Mouse (Mus musculus) kidney, embryonic 16.5 days (tissue): Measurements from ENCODE around the gene Pde10a. TPM values are rescaled to one million over a fixed set of nuclear protein-coding genes. Genes with fewer than 3 reads are reported as not detected.

Source experiments
- ATAC-seq: fragments of 200-750 bp; cut with Nextera tagmentation; 2 replicates; pipeline ENCODE4 v1.8.0; 2017; ENCODE audit warnings: moderate TSS enrichment; ENCODE audit not compliant: low FRiP score, low TSS enrichment
- H3K27ac ChIP-seq: fragments of 300-500 bp; sonication (generic); 2 replicates; pipeline ENCODE4 v1.5.1; 2014; ENCODE audit warnings: low read length
- H3K27me3 ChIP-seq: fragments of 300-500 bp; sonication (generic); 2 replicates; pipeline ENCODE4 v1.6.1; 2014; ENCODE audit warnings: low read length, control low read depth, mixed read lengths; ENCODE audit not compliant: insufficient read depth
- H3K36me3 ChIP-seq: fragments of 300-500 bp; sonication (generic); 2 replicates; pipeline ENCODE4 v1.6.1; 2014; ENCODE audit warnings: low read length, control low read depth, mixed read lengths; ENCODE audit not compliant: insufficient read depth
- H3K4me1 ChIP-seq: fragments of 300-500 bp; sonication (generic); 2 replicates; pipeline ENCODE4 v1.6.1; 2014; ENCODE audit warnings: low read length, control low read depth, mixed read lengths; ENCODE audit not compliant: insufficient read depth
- H3K4me2 ChIP-seq: fragments of 300-500 bp; sonication (generic); replicated peaks from 2 replicates; pipeline ENCODE4 v1.6.1; 2014; ENCODE audit warnings: low read depth, low read length
- H3K4me3 ChIP-seq: fragments of 300-500 bp; sonication (generic); 2 replicates; pipeline ENCODE4 v1.5.1; 2014; ENCODE audit warnings: mild to moderate bottlenecking, low read length
- H3K9ac ChIP-seq: fragments of 300-500 bp; sonication (generic); replicated peaks from 2 replicates; pipeline ENCODE4 v1.6.1; 2014; ENCODE audit warnings: low read length
- H3K9me3 ChIP-seq: fragments of 300-500 bp; sonication (generic); 2 replicates; pipeline ENCODE4 v1.6.1; 2016; ENCODE audit warnings: low read length, control low read depth
- WGBS: fragments of 180-500 bp; shearing (Covaris S2); extraction: QIAGEN DNeasy Blood & Tissue Kit; methylation state at CpG from one replicate; pipeline ENCODE4 v1.1.7; 2014; 5-methylcytosine and 5-hydroxymethylcytosine counted together
- polyA plus RNA-seq: library from polyadenylated mRNA; unstranded; fragments of >200 nt; fragmentation: Nextera tagmentation; extraction: Ambion mirVana; gene quantifications from 2 replicates; pipeline ENCODE4 v1.2.1, GENCODE M21; 2015

Pde10a gene
- polyA plus RNA-seq, 1 experiment from 2014 or later = 1.3 TPM

DNA sequence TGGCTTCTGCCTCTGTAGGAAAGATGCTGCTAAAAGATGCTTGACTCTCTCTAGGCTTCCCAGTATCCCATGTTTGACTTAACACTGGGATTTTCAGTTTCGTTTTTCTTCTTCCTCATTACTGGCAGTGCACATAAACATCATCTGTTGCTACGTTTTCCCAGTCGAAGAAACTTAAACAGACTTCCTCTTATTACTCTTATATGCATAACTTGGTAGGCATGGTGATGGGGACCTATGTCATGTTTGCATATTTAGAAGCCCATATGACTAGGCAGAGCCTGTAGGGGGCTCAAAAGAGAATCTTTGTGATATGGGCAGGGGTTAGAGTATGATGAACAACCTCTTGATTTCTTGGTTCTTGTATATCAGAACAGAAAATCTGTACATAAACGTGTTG is 224.3 kb downstream of the Pde10a start:
- Histone ChIP-seq H3K9me3 (no peaks in the 10 kb centered on the region), H3K36me3 (no peaks in the 10 kb centered on the region), H3K27me3 (no peaks in the 10 kb centered on the region), H3K4me2 (no peak overlapping the region), H3K27ac (no peak overlapping the region), H3K9ac (no peak overlapping the region), H3K4me3 (no peak overlapping the region), H3K4me1 (no peaks in the 10 kb centered on the region)
- 82% methylated on average over 4 of the region's 4 CpGs for WGBS
- no peak for ATAC-seq

DNA sequence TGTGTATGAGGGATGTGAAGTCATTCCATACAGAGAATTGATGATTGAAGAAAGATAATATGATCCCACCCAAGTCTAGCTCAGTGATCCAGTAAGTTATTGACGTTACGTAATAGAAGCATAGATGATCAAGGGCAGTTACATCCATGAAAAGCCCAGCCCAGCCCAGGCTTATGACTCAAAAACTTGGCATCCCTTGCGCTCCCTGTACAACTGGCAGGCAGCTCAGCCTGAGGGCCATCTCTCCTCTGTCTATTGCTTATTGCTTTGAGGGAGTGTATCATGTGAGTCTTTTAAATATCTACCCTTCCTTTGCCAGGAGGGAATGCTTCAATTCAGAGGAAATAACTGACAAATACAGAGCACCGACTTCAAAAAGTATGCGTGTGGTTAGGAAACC is 232.4 kb downstream of the Pde10a start:
- Histone ChIP-seq H3K9me3 (no peaks in the 10 kb centered on the region), H3K4me2 (no peak overlapping the region), H3K36me3 (no peaks in the 10 kb centered on the region), H3K4me3 (no peak overlapping the region), H3K27ac (no peak overlapping the region), H3K27me3 (no peaks in the 10 kb centered on the region), H3K4me1 (no peaks in the 10 kb centered on the region), H3K9ac (no peak overlapping the region)
- ATAC-seq = no peak
- WGBS = 91% methylated on average over 5 of the region's 5 CpGs

DNA sequence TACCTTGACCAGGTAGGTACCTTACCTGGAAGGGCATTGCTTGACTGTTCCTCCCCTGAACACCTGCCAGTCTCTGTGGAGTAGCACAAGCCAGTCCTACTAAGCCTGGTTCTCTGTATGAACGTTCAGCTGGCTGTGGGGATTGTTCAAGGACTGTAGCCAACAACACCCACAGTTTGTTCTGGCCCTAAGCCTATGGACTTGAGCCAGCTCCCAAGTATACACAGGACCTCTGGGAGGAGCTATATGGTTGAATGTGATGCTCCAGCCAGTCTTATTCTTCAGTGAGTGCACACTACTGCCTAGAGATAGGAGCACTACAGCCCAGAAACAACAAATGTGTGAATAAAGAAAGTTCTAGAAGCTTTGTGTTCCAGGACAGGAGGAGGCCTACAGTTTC is 238.1 kb downstream of the Pde10a start:
- Histone ChIP-seq H3K9ac (no peak overlapping the region), H3K9me3 (no peaks in the 10 kb centered on the region), H3K36me3 (no peaks in the 10 kb centered on the region), H3K4me3 (no peak overlapping the region), H3K4me2 (no peak overlapping the region), H3K27me3 (no peaks in the 10 kb centered on the region), H3K27ac (no peak overlapping the region), H3K4me1 (no peaks in the 10 kb centered on the region)
- ATAC-seq = no peak
- 36% methylated on average over 1 of the region's 1 CpGs for WGBS

DNA sequence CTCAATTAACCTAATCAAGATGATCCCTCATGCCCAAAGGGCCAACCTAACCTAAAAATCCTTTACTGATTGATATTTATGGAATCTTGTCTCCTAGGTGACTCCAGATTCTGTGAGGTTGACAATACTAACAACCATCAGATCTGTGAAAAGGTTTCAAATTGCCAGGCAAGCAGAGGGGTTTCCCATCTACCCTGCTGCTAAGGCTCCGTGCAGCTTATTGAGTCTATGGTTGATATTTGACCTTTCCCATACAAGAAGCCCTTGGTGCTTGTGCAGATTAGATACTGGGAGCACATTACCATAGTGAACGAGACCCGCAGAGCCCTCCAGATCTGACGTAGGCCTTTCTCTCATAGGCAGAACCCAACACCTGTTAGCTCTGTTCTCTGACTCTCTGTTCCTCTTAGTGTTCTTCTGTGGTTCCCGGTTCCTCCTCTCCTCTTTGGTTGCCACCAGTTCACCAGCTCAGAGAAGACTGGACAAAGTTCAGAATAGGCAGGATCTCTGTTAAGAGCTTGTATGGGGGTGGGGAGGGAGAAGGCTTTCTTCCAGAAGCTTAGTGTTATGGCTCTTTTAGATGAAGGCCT is 240.9 kb downstream of the Pde10a start:
- Histone ChIP-seq H3K4me3 (no peak overlapping the region), H3K9ac (no peak overlapping the region), H3K27ac (no peak overlapping the region), H3K4me1 (no peaks in the 10 kb centered on the region), H3K9me3 (peaks cover 6% of the 10 kb centered on the region), H3K36me3 (no peaks in the 10 kb centered on the region), H3K27me3 (no peaks in the 10 kb centered on the region), H3K4me2 (no peak overlapping the region)
- 83% methylated on average over 5 of the region's 5 CpGs for WGBS
- no peak for ATAC-seq

DNA sequence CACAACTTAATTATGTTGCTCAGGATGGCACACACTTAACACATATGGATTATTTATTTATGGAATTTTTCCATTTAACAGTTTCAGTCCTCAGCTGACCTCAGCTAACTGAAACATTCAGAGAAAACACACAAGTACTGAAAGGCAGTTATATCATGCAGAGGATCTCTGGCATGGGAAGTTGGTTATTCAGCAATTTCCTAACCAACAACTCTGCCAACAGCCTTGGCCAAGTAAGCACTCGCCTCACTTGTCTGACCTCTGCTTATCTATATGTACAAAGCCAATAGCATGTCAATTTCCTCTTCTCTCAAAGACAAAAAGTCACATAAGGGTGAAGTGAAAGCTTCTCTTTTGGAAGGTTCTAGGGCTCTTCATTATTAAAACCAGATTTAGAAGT is 244.0 kb downstream of the Pde10a start:
- H3K27ac ChIP-seq = no peak overlapping the region
- no peak for ATAC-seq
- H3K27me3 ChIP-seq = no peaks in the 10 kb centered on the region
- H3K9me3 ChIP-seq = peaks cover 6% of the 10 kb centered on the region
- no peak overlapping the region for H3K4me3 ChIP-seq
- no peaks in the 10 kb centered on the region for H3K36me3 ChIP-seq
- H3K9ac ChIP-seq = no peak overlapping the region
- H3K4me2 ChIP-seq = no peak overlapping the region
- H3K4me1 ChIP-seq = no peaks in the 10 kb centered on the region
- 90% methylated on average over 1 of the region's 1 CpGs for WGBS

DNA sequence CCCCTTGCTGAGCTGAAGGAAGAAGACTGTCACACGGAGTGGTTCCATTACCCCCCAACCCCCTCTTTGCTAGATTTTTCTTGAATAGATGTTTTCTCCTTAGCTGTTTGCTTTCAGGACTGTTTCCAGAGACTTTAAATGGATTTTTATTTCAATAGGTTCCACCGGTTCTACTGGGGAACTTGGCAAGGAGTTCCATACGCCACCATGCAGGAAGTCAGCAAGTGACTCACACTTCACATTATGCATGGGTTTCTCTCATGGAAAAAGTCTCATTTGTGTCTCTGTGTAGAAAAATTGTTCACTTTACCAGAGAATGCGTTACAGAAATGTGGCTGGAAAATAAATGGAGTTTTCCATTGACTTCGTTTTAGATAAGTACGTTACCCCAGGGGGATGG is 248.2 kb downstream of the Pde10a start:
- peaks cover 6% of the 10 kb centered on the region for H3K9me3 ChIP-seq
- ATAC-seq = no peak
- no peak overlapping the region for H3K4me3 ChIP-seq
- H3K4me1 ChIP-seq = no peaks in the 10 kb centered on the region
- H3K27ac ChIP-seq = no peak overlapping the region
- no peak overlapping the region for H3K4me2 ChIP-seq
- H3K27me3 ChIP-seq = no peaks in the 10 kb centered on the region
- WGBS = 82% methylated on average over 6 of the region's 6 CpGs
- H3K36me3 ChIP-seq = no peaks in the 10 kb centered on the region
- no peak overlapping the region for H3K9ac ChIP-seq

DNA sequence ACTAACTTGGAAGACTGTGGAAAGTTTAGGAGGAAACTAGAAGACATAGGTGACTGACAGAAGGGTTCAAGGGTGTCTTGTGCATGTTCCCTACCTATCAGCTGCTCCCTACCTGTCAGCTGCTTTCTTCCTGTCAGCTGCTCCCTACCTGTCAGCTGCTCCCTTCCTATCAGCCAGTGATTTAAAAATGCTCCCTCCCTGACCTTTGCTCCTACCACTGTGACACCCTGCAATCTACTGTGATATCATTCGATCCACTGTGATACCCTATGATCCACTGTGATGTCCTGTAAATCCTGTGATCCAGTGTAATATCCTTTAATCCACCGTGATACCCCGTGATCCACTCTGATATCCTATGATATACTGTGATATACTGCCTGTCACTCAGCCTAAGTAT is 249.1 kb downstream of the Pde10a start:
- no peak for ATAC-seq
- 82% methylated on average over 3 of the region's 3 CpGs for WGBS
- Histone ChIP-seq H3K4me1 (no peaks in the 10 kb centered on the region), H3K36me3 (no peaks in the 10 kb centered on the region), H3K9me3 (peaks cover 6% of the 10 kb centered on the region), H3K4me3 (no peak overlapping the region), H3K9ac (no peak overlapping the region), H3K27me3 (no peaks in the 10 kb centered on the region), H3K4me2 (no peak overlapping the region), H3K27ac (no peak overlapping the region)

DNA sequence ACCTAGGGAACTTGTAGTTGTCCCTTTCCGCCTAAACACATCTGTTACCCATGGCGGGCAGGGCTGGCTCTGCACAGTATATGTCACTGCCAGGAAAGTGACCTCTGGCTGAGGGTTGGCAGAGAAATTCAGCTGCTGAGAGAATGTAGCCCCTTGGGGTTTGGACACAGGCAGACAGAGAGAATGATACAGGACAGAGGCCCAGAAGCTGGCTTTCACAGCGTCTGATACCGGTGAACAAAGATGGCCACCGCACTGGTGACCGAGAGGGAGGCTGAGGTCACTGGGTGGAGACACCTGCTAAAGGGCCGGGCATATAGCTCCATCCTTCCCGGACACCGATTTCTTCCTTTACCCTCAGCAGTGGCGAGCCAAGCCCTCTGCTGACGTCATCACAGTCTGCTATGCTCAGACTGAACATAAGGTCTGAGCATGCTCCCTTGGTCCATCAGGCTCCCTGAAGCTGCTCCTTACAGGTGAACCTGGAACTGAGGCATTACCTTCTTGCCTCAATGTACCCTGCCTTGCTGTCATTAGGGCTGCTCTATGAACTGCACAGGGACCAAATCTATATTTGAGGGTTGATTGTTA is 250.5 kb downstream of the Pde10a start:
- no peak for ATAC-seq
- Histone ChIP-seq H3K4me1 (no peaks in the 10 kb centered on the region), H3K27me3 (no peaks in the 10 kb centered on the region), H3K4me3 (no peak overlapping the region), H3K27ac (no peak overlapping the region), H3K9me3 (no peaks in the 10 kb centered on the region), H3K4me2 (no peak overlapping the region), H3K9ac (no peak overlapping the region), H3K36me3 (no peaks in the 10 kb centered on the region)
- 78% methylated on average over 11 of the region's 11 CpGs for WGBS

DNA sequence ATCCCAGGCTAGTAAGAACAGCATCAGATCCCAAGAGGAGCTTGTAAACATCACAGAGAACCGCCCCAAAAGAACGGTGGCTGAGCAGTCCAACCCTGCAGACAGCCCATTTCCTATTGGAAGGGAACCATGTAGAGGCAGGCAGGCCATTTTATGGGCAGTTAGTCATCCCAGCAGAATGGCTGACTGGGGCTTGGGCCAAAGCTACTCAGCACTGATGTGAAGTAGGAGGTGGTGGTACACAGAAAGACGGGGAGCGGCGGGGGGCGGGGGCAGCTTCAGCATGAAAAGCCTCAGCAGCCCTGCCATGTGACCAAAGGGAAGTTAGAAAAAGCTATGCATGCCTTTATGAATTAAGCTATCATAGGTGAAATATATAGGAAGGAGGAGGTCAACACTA is 252.5 kb downstream of the Pde10a start:
- no peaks in the 10 kb centered on the region for H3K9me3 ChIP-seq
- H3K4me1 ChIP-seq = no peaks in the 10 kb centered on the region
- H3K27ac ChIP-seq = no peak overlapping the region
- ATAC-seq = no peak
- WGBS = 86% methylated on average over 6 of the region's 6 CpGs
- no peak overlapping the region for H3K9ac ChIP-seq
- H3K36me3 ChIP-seq = no peaks in the 10 kb centered on the region
- no peak overlapping the region for H3K4me2 ChIP-seq
- H3K27me3 ChIP-seq = no peaks in the 10 kb centered on the region
- H3K4me3 ChIP-seq = no peak overlapping the region

DNA sequence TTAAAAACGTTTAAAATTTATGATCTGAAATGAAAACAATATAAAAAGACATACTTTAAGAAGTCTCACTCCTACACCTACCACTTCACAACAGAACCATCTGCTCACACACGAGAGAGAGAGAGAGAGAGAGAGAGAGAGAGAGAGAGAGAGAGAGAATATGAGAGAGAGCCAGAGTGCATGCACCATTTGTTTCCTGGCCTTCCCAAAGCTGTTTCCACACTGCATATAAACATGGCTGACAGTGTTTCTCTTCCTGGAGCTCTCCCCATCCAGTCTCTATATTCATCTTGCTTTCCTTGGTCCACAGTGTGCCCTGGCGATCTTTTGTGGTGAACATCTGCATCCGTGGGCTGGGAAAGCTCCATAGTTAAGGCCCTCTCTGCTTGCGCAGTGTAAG is 253.7 kb downstream of the Pde10a start:
- ATAC-seq = no peak
- Histone ChIP-seq H3K27ac (no peak overlapping the region), H3K9me3 (no peaks in the 10 kb centered on the region), H3K4me3 (no peak overlapping the region), H3K4me1 (no peaks in the 10 kb centered on the region), H3K9ac (no peak overlapping the region), H3K27me3 (no peaks in the 10 kb centered on the region), H3K4me2 (no peak overlapping the region), H3K36me3 (no peaks in the 10 kb centered on the region)
- 57% methylated on average over 5 of the region's 5 CpGs for WGBS
